Mouse (Mus musculus) lung, embryonic 14.5 days (tissue): Measurements from ENCODE around the gene Them5. TPM values are rescaled to one million over a fixed set of nuclear protein-coding genes. Genes with fewer than 3 reads are reported as not detected.
A peak's percentile ranks its signal among the peaks of the same experiment; 100 is the strongest.

Experiments
- ATAC-seq: fragments of 200-750 bp; cut with Nextera tagmentation; 2 replicates; pipeline ENCODE4 v1.8.0; 2017; ENCODE audit warnings: mild to moderate bottlenecking, moderate TSS enrichment, moderate library complexity; ENCODE audit not compliant: insufficient read depth
- DNase-seq: peaks from one replicate; pipeline ENCODE4 v3.0.0-alpha.2; 2015
- H3K27ac ChIP-seq: fragments of 300-500 bp; sonication (generic); 2 replicates; pipeline ENCODE4 v1.5.1; 2014; ENCODE audit warnings: low read depth, mild to moderate bottlenecking, moderate library complexity
- H3K27me3 ChIP-seq: fragments of 300-500 bp; sonication (generic); 2 replicates; pipeline ENCODE4 v1.6.1; 2014; ENCODE audit warnings: low read length, control low read depth; ENCODE audit not compliant: insufficient read depth
- H3K36me3 ChIP-seq: fragments of 300-500 bp; sonication (generic); 2 replicates; pipeline ENCODE4 v1.6.1; 2014; ENCODE audit warnings: control low read depth; ENCODE audit not compliant: insufficient read depth
- H3K4me1 ChIP-seq: fragments of 300-500 bp; sonication (generic); 2 replicates; pipeline ENCODE4 v1.6.1; 2014; ENCODE audit warnings: antibody characterized with exemption, control low read depth; ENCODE audit not compliant: insufficient read depth
- H3K4me2 ChIP-seq: fragments of 300-500 bp; sonication (generic); 2 replicates; pipeline ENCODE4 v1.6.1; 2014; ENCODE audit warnings: mild to moderate bottlenecking
- H3K4me3 ChIP-seq: fragments of 300-500 bp; sonication (generic); 2 replicates; pipeline ENCODE4 v1.5.1; 2014; ENCODE audit warnings: low read depth, low read length
- H3K9ac ChIP-seq: fragments of 300-500 bp; sonication (generic); 2 replicates; pipeline ENCODE4 v1.6.1; 2014
- H3K9me3 ChIP-seq: fragments of 300-500 bp; sonication (generic); 2 replicates; pipeline ENCODE4 v1.6.1; 2016; ENCODE audit warnings: low read depth, low read length, control low read depth
- CTCF ChIP-seq: IDR thresholded peaks from 2 replicates; pipeline ENCODE4 v1.5.1; 2016; ENCODE audit warnings: antibody characterized with exemption, low read depth
- whole genome bisulfite sequencing: fragments of 180-500 bp; shearing (Covaris S2); extraction: QIAGEN DNeasy Blood & Tissue Kit; methylation state at CpG from one replicate; pipeline ENCODE4 v1.1.7; 2014; 5-methylcytosine and 5-hydroxymethylcytosine counted together
- polyA plus RNA-seq: library from polyadenylated mRNA; unstranded; fragments of >200 nt; fragmentation: Nextera tagmentation; extraction: Ambion mirVana; gene quantifications from 2 replicates; pipeline ENCODE4 v1.2.1, GENCODE M21; 2014

Them5 gene
- polyA plus RNA-seq, 1 experiment from 2014 or later, result 0.43 TPM

- H3K27me3 ChIP-seq, result no peaks in the 10 kb centered on the region
- no peak overlapping the region for H3K9ac ChIP-seq
- no peak overlapping the region for H3K4me3 ChIP-seq
- 42% methylated on average over 3 of the region's 3 CpGs for whole genome bisulfite sequencing
- TF ChIP-seq CTCF, result peak; percentile 44
- ATAC-seq (no peak), DNase-seq (peak; percentile 34)
- no peak overlapping the region for H3K4me2 ChIP-seq
- no peaks in the 10 kb centered on the region for H3K4me1 ChIP-seq
- no peaks in the 10 kb centered on the region for H3K9me3 ChIP-seq
- H3K36me3 ChIP-seq, result no peaks in the 10 kb centered on the region
- no peak overlapping the region for H3K27ac ChIP-seq
Observed at GRCm38 (mm10) chr3:94328681-94329080, 13.2 kb upstream of the Them5 start.

- DNase-seq (no peak), ATAC-seq (no peak)
- 89% methylated on average over 4 of the region's 4 CpGs for WGBS
- H3K27ac ChIP-seq, result no peak overlapping the region
- TF ChIP-seq CTCF, result no peak
- H3K9me3 ChIP-seq, result no peaks in the 10 kb centered on the region
- H3K4me3 ChIP-seq, result no peak overlapping the region
- H3K4me1 ChIP-seq, result no peaks in the 10 kb centered on the region
- no peak overlapping the region for H3K9ac ChIP-seq
- no peak overlapping the region for H3K4me2 ChIP-seq
- H3K36me3 ChIP-seq, result no peaks in the 10 kb centered on the region
- H3K27me3 ChIP-seq, result no peaks in the 10 kb centered on the region
Observed at GRCm38 (mm10) chr3:94334442-94334841, 7.5 kb upstream of the Them5 start.

GRCm38 (mm10) chr3:94338522-94338921 is 3.4 kb upstream of the Them5 start:
- H3K4me2 ChIP-seq, result no peak overlapping the region
- ATAC-seq, result no peak
- DNase-seq, result no peak
- 79% methylated on average over 3 of the region's 3 CpGs for WGBS
- no peaks in the 10 kb centered on the region for H3K4me1 ChIP-seq
- H3K27ac ChIP-seq, result no peak overlapping the region
- H3K9me3 ChIP-seq, result no peaks in the 10 kb centered on the region
- no peaks in the 10 kb centered on the region for H3K27me3 ChIP-seq
- no peak overlapping the region for H3K4me3 ChIP-seq
- H3K36me3 ChIP-seq, result no peaks in the 10 kb centered on the region
- no peak for TF ChIP-seq CTCF
- no peak overlapping the region for H3K9ac ChIP-seq

- no peak for ATAC-seq
- WGBS, result 45% methylated on average over 1 of the region's 1 CpGs
- Histone ChIP-seq H3K4me2 (no peak overlapping the region), H3K9me3 (no peaks in the 10 kb centered on the region), H3K36me3 (no peaks in the 10 kb centered on the region), H3K27ac (no peak overlapping the region), H3K4me1 (no peaks in the 10 kb centered on the region), H3K9ac (no peak overlapping the region), H3K27me3 (no peaks in the 10 kb centered on the region), H3K4me3 (no peak overlapping the region)
- DNase-seq, result no peak
- TF ChIP-seq CTCF, result no peak
Observed at GRCm38 (mm10) chr3:94342552-94342951, 653 bp downstream of the Them5 start.

GRCm38 (mm10) chr3:94344182-94344581 is 2.3 kb downstream of the Them5 start:
- Histone ChIP-seq H3K4me2 (no peak overlapping the region), H3K36me3 (no peaks in the 10 kb centered on the region), H3K9me3 (no peaks in the 10 kb centered on the region), H3K4me3 (no peak overlapping the region), H3K9ac (no peak overlapping the region), H3K4me1 (no peaks in the 10 kb centered on the region), H3K27me3 (no peaks in the 10 kb centered on the region), H3K27ac (no peak overlapping the region)
- no peak for TF ChIP-seq CTCF
- no peak for DNase-seq
- 75% methylated on average over 2 of the region's 2 CpGs for WGBS
- no peak for ATAC-seq

GRCm38 (mm10) chr3:94344897-94345296 is 3.0 kb downstream of the Them5 start:
- Histone ChIP-seq H3K9ac (no peak overlapping the region), H3K9me3 (no peaks in the 10 kb centered on the region), H3K4me2 (no peak overlapping the region), H3K27me3 (no peaks in the 10 kb centered on the region), H3K27ac (no peak overlapping the region), H3K4me3 (no peak overlapping the region), H3K36me3 (no peaks in the 10 kb centered on the region), H3K4me1 (no peaks in the 10 kb centered on the region)
- DNase-seq (no peak), ATAC-seq (no peak)
- WGBS, result 50% methylated on average over 3 of the region's 3 CpGs
- no peak for TF ChIP-seq CTCF

GRCm38 (mm10) chr3:94348146-94348545 is 6.2 kb downstream of the Them5 start:
- WGBS, result 64% methylated on average over 2 of the region's 2 CpGs
- Histone ChIP-seq H3K4me3 (no peak overlapping the region), H3K36me3 (no peaks in the 10 kb centered on the region), H3K4me1 (no peaks in the 10 kb centered on the region), H3K27ac (no peak overlapping the region), H3K27me3 (no peaks in the 10 kb centered on the region), H3K4me2 (no peak overlapping the region), H3K9ac (no peak overlapping the region), H3K9me3 (no peaks in the 10 kb centered on the region)
- ATAC-seq (no peak), DNase-seq (no peak)
- no peak for TF ChIP-seq CTCF

GRCm38 (mm10) chr3:94360812-94361211 is 18.9 kb downstream of the Them5 start:
- Histone ChIP-seq H3K27me3 (peaks cover 31% of the 10 kb centered on the region), H3K36me3 (no peaks in the 10 kb centered on the region), H3K9me3 (no peaks in the 10 kb centered on the region), H3K4me3 (no peak overlapping the region), H3K9ac (no peak overlapping the region), H3K4me2 (no peak overlapping the region), H3K27ac (no peak overlapping the region), H3K4me1 (peaks cover 7% of the 10 kb centered on the region; the same call in 1 of the 2 replicates)
- DNase-seq (peak; percentile 41), ATAC-seq (no peak)
- 0% methylated on average over 1 of the region's 1 CpGs for WGBS
- peak; percentile 38; the same call in 1 of the 2 replicates for TF ChIP-seq CTCF
